ENCODE assay signal across 18 mouse cellular contexts in genomic region chr13:60698021-60698420, GRCm38 (mm10).
A peak's percentile ranks its signal among the peaks of the same experiment; 100 is the strongest.
DNase-seq lines count a peak whose midpoint lies in the region; ATAC-seq and TF ChIP-seq lines count a peak whose summit lies in the region.
"Had no signal": no experiment of that assay in that cellular context is flagged by ENCODE, and none has a peak within 500 bp of the region (broad histone marks: within the 10 kb centered on the region; RNA-seq: fewer than 3 reads in every experiment).

No protein-coding gene starts in this region.

- no peak for ATAC-seq in forebrain, embryonic 13.5 days
- ATAC-seq: forebrain, embryonic 15.5 days; intestine, embryonic 15.5 days had no signal

- intact Hi-C loops in gastrocnemius, adult 2 months (cut with DNase I): no loop called here

- H3K27ac ChIP-seq in gastrocnemius, adult 2 months: no peak overlapping the region
- H3K27ac ChIP-seq in forebrain, embryonic 13.5 days: no peak overlapping the region
- H3K27ac ChIP-seq: embryonic facial prominence, embryonic 12.5 days; forebrain, embryonic 10.5 days; forebrain, embryonic 15.5 days; hindbrain, embryonic 10.5 days; hindbrain, embryonic 14.5 days; intestine, embryonic 15.5 days had no signal

- H3K27me3 ChIP-seq in forebrain, embryonic 13.5 days: no peaks in the 10 kb centered on the region
- H3K27me3 ChIP-seq: embryonic facial prominence, embryonic 12.5 days; forebrain, embryonic 15.5 days; heart, embryonic 12.5 days; intestine, embryonic 15.5 days had no signal

- DNase-seq in gastrocnemius, adult 2 months: peak; percentile 11
- no peak for DNase-seq in gastrocnemius, postnatal 10 days
- DNase-seq in lung, adult 18-20 months: peak; percentile 61 to 74
- DNase-seq in lung, postnatal 14 days: no peak
- peak; percentile 16 for DNase-seq in R1 (ENCODE audit: low read depth, low spot score)
- DNase-seq: cerebellum, adult 11 months; cerebellum, adult 8-10 months; cerebellum, postnatal 14 days; embryo, embryonic 11 days; gastrocnemius, postnatal 25 days had no signal

- no peaks in the 10 kb centered on the region for H3K9me3 ChIP-seq in forebrain, embryonic 13.5 days (replicated peaks)
- H3K9me3 ChIP-seq: embryonic facial prominence, embryonic 12.5 days; forebrain, embryonic 10.5 days; forebrain, embryonic 15.5 days; heart, embryonic 12.5 days; hindbrain, embryonic 10.5 days; intestine, embryonic 15.5 days had no signal

- H3K36me3 ChIP-seq in forebrain, embryonic 13.5 days (ENCODE audit: poor library complexity, severe bottlenecking): peaks cover 44% of the 10 kb centered on the region
- H3K36me3 ChIP-seq: embryonic facial prominence, embryonic 12.5 days; heart, embryonic 12.5 days; intestine, embryonic 15.5 days had no signal

- no peak overlapping the region for H3K9ac ChIP-seq in forebrain, embryonic 13.5 days
- H3K9ac ChIP-seq: embryonic facial prominence, embryonic 12.5 days; forebrain, embryonic 15.5 days; heart, embryonic 12.5 days; hindbrain, embryonic 14.5 days; intestine, embryonic 15.5 days had no signal

- no peak overlapping the region for H3K4me3 ChIP-seq in gastrocnemius, adult 2 months
- no peak overlapping the region for H3K4me3 ChIP-seq in forebrain, embryonic 13.5 days
- H3K4me3 ChIP-seq: embryonic facial prominence, embryonic 12.5 days; forebrain, embryonic 10.5 days; forebrain, embryonic 15.5 days; heart, embryonic 12.5 days; hindbrain, embryonic 10.5 days; intestine, embryonic 15.5 days had no signal

- peaks cover 14% of the 10 kb centered on the region for H3K4me1 ChIP-seq in forebrain, embryonic 13.5 days
- H3K4me1 ChIP-seq: intestine, embryonic 15.5 days had no signal

- 91% methylated on average over 2 of the region's 2 CpGs for WGBS in forebrain, embryonic 13.5 days

- H3K4me2 ChIP-seq in forebrain, embryonic 13.5 days: no peak overlapping the region
- H3K4me2 ChIP-seq: embryonic facial prominence, embryonic 12.5 days; forebrain, embryonic 15.5 days; heart, embryonic 12.5 days; hindbrain, embryonic 14.5 days; intestine, embryonic 15.5 days had no signal

- no peak for TF ChIP-seq CTCF in gastrocnemius, adult 2 months (IDR thresholded peaks at IDR 0.05)

Comparison
In these comparisons a context has a peak if more than half of its experiments do, and no peak if none do; other contexts are left out.
1. DNase-seq: peak in gastrocnemius, adult 2 months (single experiment), lung, adult 18-20 months (2 of 2) and R1 (single experiment); none in gastrocnemius, postnatal 10 days (single experiment) and lung, postnatal 14 days (single experiment).